Mouse (Mus musculus) C2C12 (cell line): ENCODE results near the gene Mmp15. TPM values are rescaled to one million over a fixed set of nuclear protein-coding genes. Genes with fewer than 3 reads are reported as not detected.
"Not testable (repeated sequence)": the region's sequence is repeated elsewhere in the genome, so short reads cannot be mapped to it uniquely, and the experiment has no call there.

Experiments
- H3K27me3 ChIP-seq: one replicate; pipeline ENCODE4 v1.6.1; 2011; ENCODE audit not compliant: control insufficient read depth, insufficient read depth, insufficient read length
- H3K36me3 ChIP-seq: one replicate; pipeline ENCODE4 v1.6.1; 2011; ENCODE audit not compliant: control insufficient read depth, insufficient read depth
- H3K4me3 ChIP-seq: one replicate; pipeline ENCODE4 v1.5.1; 2011; ENCODE audit warnings: mild to moderate bottlenecking, control low read depth; ENCODE audit not compliant: poor library complexity, insufficient read depth, severe bottlenecking
- H3K79me2 ChIP-seq: one replicate; pipeline ENCODE4 v1.6.1; 2011; ENCODE audit not compliant: control insufficient read depth, insufficient read depth
- H3K79me3 ChIP-seq: one replicate; pipeline ENCODE4 v1.6.1; 2011; ENCODE audit warnings: low read depth, control low read depth
- H3ac ChIP-seq: one replicate; pipeline ENCODE3; 2011; ENCODE audit warnings: low read depth; ENCODE audit not compliant: control insufficient read depth, insufficient read length
- CEBPB ChIP-seq: IDR thresholded peaks from one replicate; pipeline ENCODE4 v1.6.1; 2011; ENCODE audit warnings: low read depth, mild to moderate bottlenecking, control low read depth, moderate library complexity
- CTCF ChIP-seq: IDR thresholded peaks from one replicate; pipeline ENCODE4 v1.5.1; 2011; ENCODE audit not compliant: control insufficient read depth, insufficient read depth, insufficient read length
- FOSL1 ChIP-seq: IDR thresholded peaks from one replicate; pipeline ENCODE4 v1.8.0; 2011; ENCODE audit warnings: mild to moderate bottlenecking, low read length; ENCODE audit not compliant: poor library complexity, insufficient read depth, severe bottlenecking
- MAX ChIP-seq: IDR thresholded peaks from one replicate; pipeline ENCODE4 v1.6.1; 2011; ENCODE audit warnings: mild to moderate bottlenecking, control low read depth
- MYOD1 ChIP-seq: IDR thresholded peaks from one replicate; pipeline ENCODE4 v1.6.1; 2011; ENCODE audit warnings: low read depth; ENCODE audit not compliant: control insufficient read depth, insufficient read length
- MYOG ChIP-seq: IDR thresholded peaks from one replicate; pipeline ENCODE4 v1.6.1; 2011; ENCODE audit not compliant: control insufficient read depth, insufficient read length; ENCODE audit errors: extremely low read depth
- USF1 ChIP-seq: IDR thresholded peaks from one replicate; pipeline ENCODE4 v1.6.1; 2011; ENCODE audit warnings: low read depth, mild to moderate bottlenecking, control low read depth, moderate library complexity
- polyA plus RNA-seq: library from polyadenylated mRNA; unstranded; fragments of >200 nt; fragmentation: generic; extraction: Trizol; gene quantifications from one replicate; pipeline ENCODE4 v1.2.1, GENCODE M21; 2012; ENCODE audit warnings: missing spikeins

Gene Mmp15
- polyA plus RNA-seq, 1 experiment = 6.0 TPM

GRCm38 (mm10) chr8:95377101-95377500 lies 25.0 kb downstream of the Mmp15 start:
- no peaks in the 10 kb centered on the region for H3K27me3 ChIP-seq
- TF ChIP-seq MAX = no peak
- TF ChIP-seq MYOG = no peak
- TF ChIP-seq FOSL1 = no peak
- TF ChIP-seq USF1 = no peak
- no peak for TF ChIP-seq CEBPB
- TF ChIP-seq CTCF = no peak
- TF ChIP-seq MYOD1 = no peak
- no peak overlapping the region for H3K4me3 ChIP-seq
- no peaks in the 10 kb centered on the region for H3K36me3 ChIP-seq
- no peaks in the 10 kb centered on the region for H3K79me3 ChIP-seq
- no peaks in the 10 kb centered on the region for H3K79me2 ChIP-seq
- H3ac ChIP-seq = no peak overlapping the region

GRCm38 (mm10) chr8:95377863-95378291 lies 25.8 kb downstream of the Mmp15 start:
- Histone ChIP-seq H3K79me2 (no peaks in the 10 kb centered on the region), H3K27me3 (no peaks in the 10 kb centered on the region), H3K4me3 (no peak overlapping the region), H3K79me3 (no peaks in the 10 kb centered on the region), H3ac (no peak overlapping the region), H3K36me3 (no peaks in the 10 kb centered on the region)
- TF ChIP-seq FOSL1 (no peak), CEBPB (no peak), MYOG (no peak), CTCF (no peak), MAX (no peak), MYOD1 (no peak), USF1 (no peak)

GRCm38 (mm10) chr8:95378928-95379327 lies 26.9 kb downstream of the Mmp15 start:
- not testable (repeated sequence) for H3K36me3 ChIP-seq, H3K27me3 ChIP-seq, H3K79me2 ChIP-seq, H3ac ChIP-seq, H3K79me3 ChIP-seq, H3K4me3 ChIP-seq

GRCm38 (mm10) chr8:95380953-95381352 lies 28.9 kb downstream of the Mmp15 start:
- no peak for TF ChIP-seq CTCF
- no peak for TF ChIP-seq USF1
- TF ChIP-seq MYOG = no peak
- no peak for TF ChIP-seq CEBPB
- no peak for TF ChIP-seq MAX
- TF ChIP-seq FOSL1 = no peak
- TF ChIP-seq MYOD1 = no peak
- no peak overlapping the region for H3ac ChIP-seq
- no peaks in the 10 kb centered on the region for H3K27me3 ChIP-seq
- H3K79me2 ChIP-seq = no peaks in the 10 kb centered on the region
- no peaks in the 10 kb centered on the region for H3K79me3 ChIP-seq
- no peaks in the 10 kb centered on the region for H3K36me3 ChIP-seq
- no peak overlapping the region for H3K4me3 ChIP-seq

GRCm38 (mm10) chr8:95381595-95381994 lies 29.5 kb downstream of the Mmp15 start:
- Histone ChIP-seq H3K79me3 (no peaks in the 10 kb centered on the region), H3K4me3 (no peak overlapping the region), H3K27me3 (no peaks in the 10 kb centered on the region), H3ac (no peak overlapping the region), H3K36me3 (no peaks in the 10 kb centered on the region), H3K79me2 (no peaks in the 10 kb centered on the region)
- TF ChIP-seq CTCF (no peak), CEBPB (no peak), MYOG (no peak), MAX (no peak), MYOD1 (no peak), USF1 (no peak), FOSL1 (no peak)

GRCm38 (mm10) chr8:95384501-95384900 lies 32.4 kb downstream of the Mmp15 start:
- H3K79me2 ChIP-seq = no peaks in the 10 kb centered on the region
- no peak overlapping the region for H3K4me3 ChIP-seq
- H3K36me3 ChIP-seq = no peaks in the 10 kb centered on the region
- TF ChIP-seq MYOD1 (no peak), FOSL1 (no peak), USF1 (no peak), CTCF (no peak), MAX (no peak), CEBPB (no peak), MYOG (no peak)
- no peaks in the 10 kb centered on the region for H3K27me3 ChIP-seq
- no peak overlapping the region for H3ac ChIP-seq
- H3K79me3 ChIP-seq = no peaks in the 10 kb centered on the region
